Mouse (Mus musculus) bone marrow, adult 2 months (tissue): ENCODE measurements around the gene Olfr1440. TPM values are rescaled to one million over a fixed set of nuclear protein-coding genes. Genes with fewer than 3 reads are reported as not detected.

Source experiments
- H3K27ac ChIP-seq: fragments of 200-500 bp; 2 replicates; pipeline ENCODE4 v1.5.1; 2012; ENCODE audit warnings: low read depth, mild to moderate bottlenecking, control low read depth, inconsistent platforms, low read length; ENCODE audit not compliant: control insufficient read depth, poor library complexity, insufficient read depth
- H3K4me1 ChIP-seq: fragments of 200-500 bp; 2 replicates; pipeline ENCODE4 v1.6.1; 2011; ENCODE audit warnings: low read length; ENCODE audit not compliant: control insufficient read depth, insufficient read depth
- H3K4me3 ChIP-seq: fragments of 200-500 bp; replicated peaks from 2 replicates; pipeline ENCODE3; 2011; ENCODE audit warnings: mild to moderate bottlenecking, low read depth, low read length, control low read depth; ENCODE audit not compliant: control insufficient read depth
- CTCF ChIP-seq: fragments of 200-500 bp; IDR thresholded peaks from 2 replicates; pipeline ENCODE4 v1.5.1; 2011; ENCODE audit warnings: low read length, control low read depth; ENCODE audit not compliant: control insufficient read depth, insufficient read depth
- POLR2A ChIP-seq: fragments of 200-500 bp; IDR thresholded peaks from 2 replicates; pipeline ENCODE4 v1.6.1; 2011; ENCODE audit warnings: low read depth, mild to moderate bottlenecking, control low read depth, low read length, borderline replicate concordance; ENCODE audit not compliant: control insufficient read depth
- WGBS: fragments of 180-500 bp; shearing (Covaris S2); methylation state at CpG from one replicate; pipeline ENCODE4 v1.1.7; 2018; 5-methylcytosine and 5-hydroxymethylcytosine counted together
- polyA plus RNA-seq: library from polyadenylated mRNA; stranded (reverse); fragments of >200 nt; gene quantifications from 2 replicates; pipeline ENCODE4 v1.2.4, GENCODE M21; 2011; ENCODE audit warnings: low replicate concordance; ENCODE audit not compliant: missing spikeins, insufficient read depth, insufficient read length

Olfr1440 gene
- polyA plus RNA-seq, 1 experiment, result 1.5 TPM

DNA sequence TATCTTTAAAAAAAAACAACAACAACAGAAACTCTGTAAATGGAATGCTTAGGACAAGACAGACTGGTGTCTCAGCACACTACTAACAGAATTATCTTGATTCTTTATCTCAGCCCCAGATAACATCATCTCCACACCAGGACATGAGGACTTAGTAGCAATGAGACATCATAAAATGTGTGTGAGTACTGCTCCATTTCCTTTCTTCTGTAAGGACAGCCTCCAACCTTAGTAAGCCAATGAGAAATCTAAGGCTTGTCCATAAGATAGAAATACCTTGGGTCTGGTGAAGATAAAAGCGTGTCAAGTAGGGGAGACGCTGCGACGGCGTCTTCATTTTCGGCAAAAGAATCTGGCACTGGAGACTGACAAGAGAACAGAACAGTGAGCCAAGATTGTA, 40.5 kb downstream of the Olfr1440 start, which contains the start of gene Pfpl:
TSS of gene Pfpl (plus strand) at position 301 of the 400 bp plus-strand sequence.
- Histone ChIP-seq H3K4me1 (no peaks in the 10 kb centered on the region; the same call in 1 of the 2 replicates), H3K4me3 (no peak within 1 kb of the TSS), H3K27ac (no peak within 1 kb of the TSS)
- 91% methylated on average over 6 of the region's 6 CpGs for WGBS
- no peak for TF ChIP-seq POLR2A

DNA sequence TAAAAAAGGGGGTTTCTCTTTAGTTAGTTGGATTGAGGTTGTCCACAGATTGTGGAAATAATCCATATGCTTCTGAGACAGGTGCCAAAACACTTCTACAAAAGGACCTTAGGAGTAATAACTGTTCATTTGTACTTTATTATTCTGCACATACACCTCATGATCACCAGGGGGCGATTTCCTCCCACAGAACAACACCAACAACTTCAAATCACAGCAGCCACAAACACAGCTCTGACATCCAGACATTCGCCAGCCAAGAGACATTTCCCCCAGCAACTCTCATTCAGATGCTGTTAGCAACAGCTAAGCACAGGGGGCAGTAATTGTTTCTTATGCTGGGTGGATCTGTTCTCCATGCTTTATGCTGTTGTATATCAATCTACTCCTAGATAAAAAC, 46.0 kb downstream of the Olfr1440 start:
- TF ChIP-seq POLR2A (no peak), CTCF (peak; percentile 46)
- peaks cover 6% of the 10 kb centered on the region for H3K4me1 ChIP-seq
- H3K4me3 ChIP-seq, result no peak overlapping the region
- H3K27ac ChIP-seq, result no peak overlapping the region
- WGBS, result 3% methylated on average over 2 of the region's 2 CpGs

DNA sequence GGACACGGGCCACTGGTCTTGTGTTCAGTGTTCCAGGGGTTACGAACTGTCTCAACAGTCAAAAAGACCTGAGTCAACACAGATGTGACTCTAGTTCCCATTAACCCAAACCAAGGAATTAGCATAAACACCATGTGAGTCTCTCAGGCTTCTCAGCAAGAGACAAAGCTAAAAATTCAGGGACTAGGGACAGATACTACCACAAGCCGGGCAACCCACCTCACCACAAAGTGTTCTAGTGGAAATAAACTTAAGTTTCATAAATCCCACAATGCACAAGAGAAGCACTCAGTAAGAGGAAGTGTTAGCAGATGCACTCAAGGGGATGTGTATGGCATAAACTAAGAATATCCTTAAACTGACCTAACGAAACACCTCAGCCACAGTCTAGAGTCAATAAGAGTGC, 47.9 kb downstream of the Olfr1440 start:
- no peak overlapping the region for H3K4me3 ChIP-seq
- WGBS, result 6% methylated on average over 4 of the region's 4 CpGs
- H3K4me1 ChIP-seq, result peaks cover 6% of the 10 kb centered on the region
- TF ChIP-seq POLR2A, result no peak
- TF ChIP-seq CTCF, result no peak
- peak overlapping the region; percentile 84 for H3K27ac ChIP-seq

DNA sequence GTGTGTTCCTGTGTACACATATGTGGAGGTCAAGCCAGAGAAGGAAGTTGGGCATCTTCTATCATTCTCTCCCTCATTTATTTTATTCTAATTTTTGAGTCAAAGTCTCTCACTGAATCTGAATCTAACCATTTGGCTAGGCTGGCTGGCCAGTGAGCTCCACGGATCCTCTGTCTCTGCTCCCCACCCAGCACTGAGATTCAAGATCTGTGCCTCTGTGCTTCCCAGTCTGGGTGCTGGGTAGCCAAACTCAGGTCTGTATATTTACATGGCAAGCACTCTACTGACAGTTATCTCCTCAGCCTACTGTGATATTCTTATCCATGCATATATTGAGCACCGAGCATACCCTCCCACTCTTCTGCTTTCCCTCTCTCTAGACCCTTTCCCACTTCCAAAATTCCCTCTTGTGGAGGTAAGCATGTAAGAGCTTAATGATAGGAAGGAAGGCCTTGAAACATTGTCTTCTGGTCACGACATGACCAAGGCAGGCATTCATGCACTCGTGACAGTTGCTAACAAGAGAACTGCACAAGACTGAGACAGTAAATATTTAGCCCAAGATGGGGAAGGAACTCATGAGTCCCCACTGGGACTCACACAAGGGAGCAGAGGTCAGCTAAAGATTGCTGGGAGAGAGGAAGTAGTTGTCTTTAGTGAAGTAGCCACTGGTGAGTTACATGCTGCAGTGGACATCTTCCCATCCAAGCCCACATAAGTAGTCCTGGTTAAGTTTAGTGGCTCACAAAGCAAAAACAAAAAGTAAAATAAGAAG, 48.9 kb downstream of the Olfr1440 start:
- peaks cover 6% of the 10 kb centered on the region for H3K4me1 ChIP-seq
- 46% methylated on average over 4 of the region's 4 CpGs for WGBS
- TF ChIP-seq CTCF, result no peak
- no peak for TF ChIP-seq POLR2A
- no peak overlapping the region for H3K4me3 ChIP-seq
- peak overlapping the region; percentile 82 for H3K27ac ChIP-seq

DNA sequence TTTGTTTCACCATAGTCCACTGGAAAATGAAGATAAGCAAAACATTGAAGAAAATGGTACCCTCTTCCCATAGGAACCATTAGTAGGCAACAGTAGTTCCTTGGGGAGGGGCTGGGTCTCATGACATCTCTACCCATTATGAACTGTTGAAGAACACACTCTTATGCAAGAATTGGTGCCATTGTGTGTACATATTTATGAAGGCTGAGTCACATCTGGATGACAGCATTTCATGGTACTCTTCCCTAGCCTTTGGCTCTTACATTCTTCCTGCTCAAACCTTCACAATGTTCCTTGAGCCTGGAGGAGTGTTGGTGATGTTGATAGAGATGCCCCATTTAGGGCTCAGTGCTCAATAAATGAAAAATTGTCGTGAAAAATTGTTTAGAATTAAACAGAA, 52.5 kb downstream of the Olfr1440 start:
- 37% methylated on average over 1 of the region's 1 CpGs for WGBS
- TF ChIP-seq POLR2A (no peak), CTCF (no peak)
- peaks cover 8% of the 10 kb centered on the region for H3K4me1 ChIP-seq
- H3K4me3 ChIP-seq, result no peak overlapping the region
- no peak overlapping the region for H3K27ac ChIP-seq

DNA sequence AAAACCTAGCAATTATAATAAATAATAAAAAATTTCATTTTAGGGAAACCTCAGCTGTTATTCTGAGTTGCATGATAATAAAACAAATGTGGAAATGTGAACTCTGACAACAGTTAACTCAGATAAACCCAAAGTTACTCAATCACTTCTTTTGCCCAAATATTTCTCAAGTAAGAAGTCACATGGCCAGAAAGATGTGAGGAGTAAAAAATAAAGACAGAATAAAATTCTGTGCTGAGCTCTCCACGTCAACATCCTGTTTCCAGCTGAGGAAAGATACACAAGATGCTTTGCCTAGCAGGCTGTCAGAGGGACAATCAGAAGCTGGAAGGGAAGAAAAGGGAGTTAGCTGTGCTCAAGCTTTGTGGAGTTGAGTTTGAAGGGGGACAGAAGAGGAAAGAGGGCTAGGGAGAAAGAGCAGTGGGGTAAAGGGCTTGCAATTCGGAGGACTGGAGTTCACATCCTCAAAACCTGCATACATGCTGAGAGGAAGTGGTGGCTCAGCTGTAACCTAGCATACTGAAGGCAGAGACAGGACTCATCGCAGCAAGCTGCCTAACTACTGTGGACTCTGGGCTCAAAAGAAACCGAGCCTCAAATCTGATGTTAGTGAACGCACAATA, 53.1 kb downstream of the Olfr1440 start:
- H3K4me3 ChIP-seq, result peak overlapping the region; percentile 7
- peak overlapping the region; percentile 88 for H3K27ac ChIP-seq
- no peak for TF ChIP-seq CTCF
- TF ChIP-seq POLR2A, result no peak
- H3K4me1 ChIP-seq, result peaks cover 8% of the 10 kb centered on the region
- 23% methylated on average over 5 of the region's 5 CpGs for WGBS

DNA sequence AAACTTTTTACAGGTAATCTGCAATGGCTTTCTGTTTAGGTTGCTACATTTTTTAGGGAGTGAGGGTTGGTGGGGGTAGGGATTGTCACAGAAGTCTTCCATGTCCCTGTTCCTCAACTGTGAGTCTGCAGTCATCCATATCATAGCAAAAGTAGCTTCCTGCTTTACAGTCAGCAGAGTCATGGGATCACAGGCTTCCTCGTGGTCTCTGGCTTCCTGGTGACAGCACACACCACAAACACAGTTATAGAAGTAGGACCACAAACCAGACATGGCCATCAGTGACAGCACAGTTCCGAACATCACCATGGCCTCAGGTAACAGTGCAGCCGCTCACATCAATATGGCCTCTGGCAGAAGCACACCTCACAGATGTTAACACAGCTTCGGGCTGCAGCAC, 55.5 kb downstream of the Olfr1440 start:
- Histone ChIP-seq H3K4me3 (no peak overlapping the region), H3K4me1 (peaks cover 2% of the 10 kb centered on the region; the same call in 1 of the 2 replicates), H3K27ac (no peak overlapping the region; the same call in 1 of the 2 replicates)
- 37% methylated on average over 4 of the region's 4 CpGs for WGBS
- no peak for TF ChIP-seq POLR2A
- TF ChIP-seq CTCF, result no peak

DNA sequence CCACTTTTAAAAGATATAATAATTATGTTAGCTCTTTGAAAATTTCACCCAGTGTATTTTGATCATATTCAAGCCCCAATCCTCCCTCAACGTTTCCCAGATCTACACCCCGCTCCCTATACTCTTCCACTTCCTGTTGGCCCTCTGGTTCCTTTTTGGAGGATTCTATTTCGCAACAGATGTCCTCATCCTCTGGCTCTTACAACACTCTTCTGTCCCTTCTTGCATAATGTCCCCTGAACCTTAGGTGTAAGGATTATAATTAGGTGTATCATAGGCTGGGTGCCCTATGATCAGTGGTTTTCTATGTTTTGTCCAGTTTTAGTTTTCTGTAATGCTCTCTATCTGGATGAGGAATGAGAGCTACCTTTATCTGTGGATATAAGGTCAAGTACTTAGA, 57.9 kb downstream of the Olfr1440 start:
- Histone ChIP-seq H3K4me3 (no peak overlapping the region), H3K27ac (no peak overlapping the region), H3K4me1 (peaks cover 2% of the 10 kb centered on the region; the same call in 1 of the 2 replicates)
- TF ChIP-seq POLR2A (no peak), CTCF (no peak)
- WGBS, result 21% methylated on average over 3 of the region's 3 CpGs

Other genes with a start within 250 kb of the Olfr1440 start
- not detected in 2 replicates for gene Olfr1555-ps1, start 217.2 kb upstream of the Olfr1440 start, polyA plus RNA-seq
- gene Olfr1431, start 186.6 kb upstream of the Olfr1440 start, polyA plus RNA-seq, result not detected in 2 replicates
- not detected in 2 replicates for gene Olfr1432, start 154.7 kb upstream of the Olfr1440 start, polyA plus RNA-seq
- gene Olfr262, start 145.6 kb upstream of the Olfr1440 start, polyA plus RNA-seq, result not detected in 2 replicates
- gene Olfr235, start 126.2 kb upstream of the Olfr1440 start, polyA plus RNA-seq, result not detected in 2 replicates
- gene Olfr1434, start 107.4 kb upstream of the Olfr1440 start, polyA plus RNA-seq, result not detected in 2 replicates
- not detected in 2 replicates for gene Olfr1436, start 88.1 kb upstream of the Olfr1440 start, polyA plus RNA-seq
- not detected in 2 replicates for gene Olfr1437, start 62.2 kb upstream of the Olfr1440 start, polyA plus RNA-seq
- not detected in 2 replicates for gene Olfr1438-ps1, start 51.4 kb upstream of the Olfr1440 start, polyA plus RNA-seq
- not detected in 2 replicates for gene Olfr1441, start 30.2 kb downstream of the Olfr1440 start, polyA plus RNA-seq
- gene Pfpl, start 40.6 kb downstream of the Olfr1440 start, polyA plus RNA-seq, result not detected in 2 replicates
- 20.5 and 54.7 TPM in 2 replicates for gene Mpeg1, start 73.5 kb downstream of the Olfr1440 start, polyA plus RNA-seq
- 2.3 and 6.7 TPM in 2 replicates for gene Dtx4, start 114.2 kb downstream of the Olfr1440 start, polyA plus RNA-seq
- gene Fam111a, start 158.5 kb downstream of the Olfr1440 start, polyA plus RNA-seq, result 42.1 and 61.9 TPM in 2 replicates
- 1.3 TPM in 1 of 2 replicates, not detected in the other for gene Gm4952, start 212.7 kb downstream of the Olfr1440 start, polyA plus RNA-seq
- gene Glyat, start 246.0 kb downstream of the Olfr1440 start, polyA plus RNA-seq, result 0.45 and 2.5 TPM in 2 replicates